Mouse (Mus musculus): Measurements from ENCODE around the gene Ppm1e.
"Not testable (repeated sequence)": the region's sequence is repeated elsewhere in the genome, so short reads cannot be mapped to it uniquely, and the experiment has no call there.

Gene Ppm1e

DNA sequence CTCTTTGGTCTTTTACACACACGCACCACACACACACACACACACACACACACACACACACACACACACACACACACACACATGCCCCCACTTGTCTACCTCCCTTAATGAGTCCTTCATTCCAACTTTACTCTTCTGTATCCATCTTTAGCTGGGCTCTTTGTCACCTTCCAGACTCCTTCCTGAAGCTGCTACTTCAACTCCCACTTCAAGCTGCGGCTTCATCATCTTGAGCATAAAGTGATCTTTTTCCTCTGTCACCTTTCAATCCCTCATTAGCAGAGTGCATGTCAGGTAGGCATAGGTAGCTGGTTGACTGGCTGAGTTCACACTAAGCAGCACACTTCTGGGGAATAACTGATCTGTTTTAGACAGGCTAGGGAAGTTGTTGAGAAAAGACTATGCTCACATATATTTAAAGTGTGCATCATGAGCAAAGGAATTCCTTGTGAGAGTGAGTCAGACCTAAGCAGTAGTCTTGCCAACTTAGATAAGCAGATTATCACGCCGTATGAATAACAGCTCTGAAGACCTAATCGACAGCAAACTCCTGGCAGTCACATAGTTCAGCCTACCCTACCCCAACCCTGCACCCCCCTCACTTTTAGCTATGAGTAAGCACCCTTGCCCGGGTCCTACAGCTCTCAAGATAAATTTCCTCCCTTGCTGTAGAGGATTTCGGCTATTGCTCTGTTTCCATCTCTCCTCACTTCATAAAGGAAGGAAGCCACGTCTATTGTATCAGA is 49.3 kb downstream of the Ppm1e start:
- DNase-seq (ENCODE audit: low spot score): no peak

DNA sequence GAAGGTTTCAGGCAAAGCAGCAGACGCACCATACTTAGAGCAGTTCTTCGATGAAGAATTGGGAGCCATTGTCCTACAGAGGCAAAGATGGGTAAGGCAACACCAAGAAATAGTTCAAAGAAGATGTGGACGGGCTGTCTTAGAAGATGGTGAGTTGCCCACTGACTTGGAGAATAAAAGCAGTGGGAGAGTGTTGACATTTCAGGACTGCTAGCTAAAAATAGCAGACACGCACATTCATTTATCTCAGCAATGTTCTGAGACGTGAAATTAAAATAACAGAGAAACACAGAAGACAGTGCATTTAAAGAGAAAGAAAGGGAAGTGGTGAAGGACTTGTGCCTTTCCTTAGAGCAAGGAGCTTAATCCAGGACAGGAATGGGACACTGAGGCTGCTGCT is 59.8 kb downstream of the Ppm1e start:
- DNase-seq (ENCODE audit: low spot score): no peak

DNA sequence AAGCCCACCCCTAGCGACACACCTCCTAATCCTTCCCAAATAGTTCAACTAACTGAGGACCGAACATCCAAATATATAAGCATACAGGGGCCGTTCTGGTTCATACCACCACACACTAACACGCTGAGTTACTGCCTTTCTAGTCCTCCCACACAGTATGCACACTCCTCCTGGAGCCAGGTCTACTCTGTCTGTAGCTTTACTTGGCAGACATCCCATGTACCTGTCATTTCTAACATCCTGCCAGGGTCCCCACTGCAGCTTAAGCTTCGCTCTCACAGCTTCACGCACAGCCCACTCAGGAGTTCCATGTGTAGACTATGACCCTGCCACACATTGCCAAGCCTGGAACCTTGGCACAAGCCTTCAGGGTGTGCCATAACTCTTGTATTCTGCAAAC is 62.4 kb downstream of the Ppm1e start:
- no peak for DNase-seq (ENCODE audit: low spot score)

DNA sequence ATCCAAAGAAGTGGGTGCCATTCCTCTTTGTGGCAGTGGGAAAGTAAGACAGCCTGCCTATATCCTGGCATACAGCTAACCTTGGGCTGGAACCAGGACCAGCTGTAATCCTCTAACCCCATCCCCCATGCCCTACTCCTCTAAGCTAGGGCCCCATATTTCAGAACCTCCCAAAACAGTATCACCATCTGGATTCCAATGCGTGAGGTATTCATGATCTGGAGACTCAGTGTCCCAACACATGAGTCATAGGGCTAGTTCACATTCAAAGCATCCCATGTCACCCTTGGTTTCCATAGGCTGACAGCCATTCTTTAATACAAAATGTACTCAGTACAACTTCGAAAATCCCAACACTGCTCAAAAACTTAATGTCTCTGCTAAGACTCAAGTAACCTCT is 63.2 kb downstream of the Ppm1e start:
- DNase-seq (ENCODE audit: low spot score): no peak

DNA sequence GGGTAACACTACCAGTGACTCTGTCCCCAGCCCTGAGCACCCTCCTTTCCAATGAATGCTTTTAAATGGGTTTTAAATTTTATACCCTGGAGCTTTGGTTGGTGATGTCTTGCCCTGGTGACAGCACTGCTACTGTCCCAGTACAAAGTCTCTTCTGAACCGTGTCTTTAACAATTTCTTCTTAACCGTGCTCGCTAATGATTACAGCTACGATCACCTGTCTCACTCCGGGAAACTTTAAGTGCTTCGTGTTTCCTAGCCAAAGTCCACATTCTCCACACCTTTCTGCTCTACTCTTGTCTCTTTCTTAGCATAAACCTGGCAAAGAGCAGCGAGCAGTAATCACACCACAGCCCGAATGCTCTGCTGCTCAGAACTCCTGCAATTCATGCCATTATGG is 69.5 kb downstream of the Ppm1e start:
- DNase-seq (ENCODE audit: low spot score): no peak

DNA sequence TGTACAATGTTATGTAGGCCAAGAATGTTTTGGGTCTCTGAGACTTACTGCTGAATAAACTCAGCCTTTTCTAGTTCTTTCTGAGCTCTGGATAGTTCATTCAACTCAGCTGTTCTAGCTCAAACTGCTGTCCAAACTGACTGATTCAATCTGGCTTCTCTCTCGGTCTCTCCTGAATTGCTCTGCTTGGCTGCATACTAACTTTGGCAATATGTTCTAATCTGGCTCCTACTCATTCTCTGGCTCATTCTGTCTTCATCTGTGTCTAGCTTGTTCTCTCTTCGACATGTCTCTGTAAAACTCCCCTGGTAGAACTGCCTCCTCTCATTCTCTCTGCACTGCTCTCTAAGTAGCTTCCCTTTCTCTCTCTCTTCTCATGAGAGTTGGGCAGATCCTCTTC is 72.6 kb downstream of the Ppm1e start:
- DNase-seq (ENCODE audit: low spot score): no peak

DNA sequence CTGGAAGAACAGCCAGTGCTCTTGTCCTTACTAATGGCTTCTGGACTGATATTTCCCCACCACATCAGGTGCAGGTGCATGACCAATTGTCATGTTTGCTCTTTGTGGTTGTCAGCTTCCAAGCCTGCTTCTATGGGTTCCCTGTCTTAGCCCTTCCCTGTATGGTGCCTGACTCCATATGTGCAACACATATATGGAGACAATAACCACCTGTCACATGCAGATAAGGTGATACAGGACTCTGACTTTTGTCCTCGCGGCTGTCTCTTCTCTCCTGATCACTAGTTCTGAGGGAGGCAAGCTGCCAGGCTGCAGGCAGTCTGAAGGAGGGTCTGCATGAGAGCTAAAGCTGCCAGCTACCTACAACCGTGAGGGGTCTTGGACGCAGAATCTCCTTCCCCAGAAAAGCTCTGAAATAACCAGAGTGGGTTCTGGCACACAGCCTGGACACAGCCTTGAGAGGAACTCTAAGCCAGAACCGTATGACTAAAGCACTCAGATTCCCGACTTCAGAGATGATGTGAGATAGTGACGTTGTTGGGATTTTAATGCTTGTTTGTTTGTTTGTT is 76.8 kb downstream of the Ppm1e start:
- DNase-seq (ENCODE audit: low spot score): no peak

DNA sequence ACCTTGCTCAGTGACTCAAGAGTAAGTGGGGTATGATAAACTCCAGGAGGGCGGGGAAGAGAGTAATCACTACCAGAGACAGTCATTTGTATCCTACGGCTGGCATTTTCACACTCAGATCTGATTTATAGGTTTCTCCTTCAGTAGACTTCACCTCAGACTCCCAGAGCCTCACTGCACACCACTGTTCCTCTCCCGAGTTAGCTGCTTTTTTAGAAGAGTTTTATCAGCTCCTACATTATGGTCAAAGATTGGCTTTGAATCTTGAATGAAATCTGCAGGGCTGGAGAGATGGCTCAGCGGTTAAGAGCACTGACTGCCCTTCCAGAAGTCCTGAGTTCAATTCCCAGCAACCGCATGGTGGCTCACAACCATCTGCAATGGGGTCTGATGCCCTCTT is 79.4 kb downstream of the Ppm1e start:
- DNase-seq (ENCODE audit: low spot score): no peak

DNA sequence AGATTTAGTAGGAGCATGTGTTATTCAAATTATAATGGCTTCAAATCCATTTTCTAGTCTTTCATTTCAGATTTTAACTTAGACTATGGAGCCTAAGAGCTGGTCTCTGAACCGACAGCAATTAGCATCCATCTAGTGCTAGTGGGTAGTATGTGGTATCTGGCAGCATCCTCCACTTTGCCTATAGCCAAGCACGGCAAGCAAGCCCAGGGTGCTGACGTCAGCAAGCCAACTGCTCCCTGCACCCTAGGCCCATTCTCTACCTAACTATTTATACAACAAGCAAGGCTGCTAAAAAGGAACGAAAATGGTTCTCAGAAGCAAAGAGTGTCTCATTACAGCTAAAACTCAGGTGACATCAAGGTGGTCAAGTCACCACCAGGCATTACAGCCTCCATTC is 80.0 kb downstream of the Ppm1e start:
- DNase-seq (ENCODE audit: low spot score): no peak

DNA sequence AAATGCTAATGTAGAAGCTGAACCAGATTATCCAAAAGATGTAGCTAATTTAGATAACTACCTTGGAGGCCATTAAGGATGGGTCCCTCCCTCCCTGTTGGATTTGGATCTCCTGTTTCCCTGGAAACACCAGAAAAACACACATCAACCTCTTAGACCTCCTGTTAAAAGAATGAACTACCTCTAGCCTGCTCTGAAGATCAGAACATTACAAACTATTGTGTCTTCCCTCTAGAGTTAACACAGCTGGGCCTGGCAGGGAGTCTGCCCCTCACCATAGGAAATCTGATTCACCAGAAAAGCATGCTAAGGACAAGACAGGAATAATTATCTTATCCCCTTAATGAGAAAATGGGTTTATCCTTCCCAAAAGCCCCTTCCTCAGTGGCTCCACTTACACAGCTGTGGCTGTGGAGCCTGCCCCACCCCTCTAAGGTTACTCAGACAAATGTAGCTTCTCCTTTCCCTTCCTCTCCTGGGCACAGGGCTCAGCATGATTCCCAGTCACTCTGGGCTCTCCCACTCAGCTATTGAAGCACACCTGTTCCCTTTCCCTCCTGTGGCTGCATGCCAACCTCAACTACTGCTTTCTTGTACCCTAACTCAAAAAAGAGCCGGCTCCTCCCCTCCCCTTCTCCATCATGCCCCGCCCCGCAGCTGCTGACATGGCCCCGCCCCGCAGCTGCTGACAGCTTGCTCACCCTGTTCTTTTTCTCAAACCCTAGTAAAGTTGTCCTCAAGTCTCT is 82.4 kb downstream of the Ppm1e start:
- DNase-seq (ENCODE audit: low spot score): no peak

DNA sequence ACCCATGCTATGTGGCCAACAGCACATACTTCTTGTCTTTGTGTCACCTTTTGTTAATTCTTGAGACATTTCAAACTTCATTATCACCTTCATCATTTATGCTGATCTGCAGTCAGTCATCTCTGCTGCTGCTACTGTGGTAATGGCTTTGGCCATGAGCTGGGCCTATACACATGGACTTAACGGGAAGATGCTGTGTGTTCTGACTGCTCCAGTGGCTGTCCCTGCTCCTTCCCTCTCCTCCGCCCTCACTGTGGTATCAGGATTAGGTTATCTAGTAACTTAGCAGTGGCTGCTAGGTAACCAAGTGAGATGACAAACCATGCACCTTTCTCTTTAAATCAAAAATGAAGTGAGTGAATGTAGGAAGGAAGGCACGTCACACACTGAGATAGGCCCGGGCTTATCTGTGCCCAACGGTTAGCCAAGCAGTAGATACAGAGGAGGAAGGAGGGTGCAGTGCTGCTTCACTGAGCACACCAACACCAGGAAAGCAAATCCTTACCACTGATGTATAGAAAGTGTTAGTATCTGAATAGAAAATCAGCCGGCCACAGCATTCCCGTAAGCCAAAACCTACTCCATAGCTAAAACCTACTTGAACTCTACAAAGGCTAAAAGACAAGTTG is 83.3 kb downstream of the Ppm1e start:
- DNase-seq (ENCODE audit: low spot score): no peak

DNA sequence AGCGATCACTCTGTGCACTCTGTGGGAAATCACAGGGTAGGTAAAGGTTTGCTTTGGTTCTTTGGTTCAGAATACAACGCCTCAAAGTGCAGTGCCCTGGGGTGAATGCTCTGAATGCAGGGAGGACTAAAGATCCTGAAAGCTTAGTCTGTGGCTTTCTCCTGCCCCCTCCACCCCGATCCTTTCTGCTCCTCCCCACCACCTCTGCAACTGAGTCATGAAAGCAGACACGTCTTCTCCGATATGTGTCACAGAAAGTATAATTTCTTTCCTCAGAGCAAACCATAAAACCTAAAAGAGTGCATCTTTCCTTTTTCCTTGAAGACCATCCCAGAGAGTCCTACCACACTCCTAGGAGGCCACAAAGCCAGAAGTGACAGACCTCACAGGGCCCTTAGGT is 86.1 kb downstream of the Ppm1e start:
- no peak for DNase-seq (ENCODE audit: low spot score)

DNA sequence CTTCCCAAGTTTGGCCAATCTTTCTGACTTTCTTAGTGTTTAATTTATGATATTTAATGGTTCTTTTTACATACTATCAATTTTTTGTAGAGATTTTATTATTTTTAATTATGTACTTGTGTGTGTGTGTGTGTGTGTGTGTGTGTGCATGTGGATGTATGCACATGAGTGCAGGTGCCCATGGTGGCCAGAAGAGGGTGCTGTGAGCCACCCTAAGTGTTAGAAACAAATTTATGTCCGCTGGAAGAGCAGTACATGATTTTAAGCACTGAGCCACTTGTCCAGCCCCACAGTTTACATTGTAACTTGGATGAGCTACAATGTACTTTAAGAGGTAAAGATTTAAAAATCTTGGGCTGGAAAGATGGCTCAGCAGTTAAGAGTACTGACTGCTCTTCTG is 87.3 kb downstream of the Ppm1e start:
- DNase-seq (ENCODE audit: low spot score): no peak

DNA sequence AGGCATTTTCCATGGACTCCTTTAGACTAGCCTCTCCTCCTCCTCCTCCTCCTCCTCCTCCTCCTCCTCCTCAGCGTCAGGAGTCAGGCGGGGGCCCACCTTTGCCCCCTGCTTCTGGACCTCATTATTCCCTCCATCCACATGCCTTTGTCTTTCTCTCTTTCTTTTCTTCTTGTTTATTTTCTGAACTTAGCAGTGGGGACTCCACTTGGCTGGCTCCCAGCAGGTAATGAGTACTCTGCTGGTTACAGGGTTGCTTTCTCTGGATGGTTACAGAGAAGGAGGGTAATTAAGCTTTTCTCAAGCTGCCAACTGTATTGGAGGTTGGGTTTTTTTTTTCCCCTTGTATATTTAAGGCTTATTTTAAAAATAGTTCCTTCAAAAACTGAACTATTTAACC is 87.9 kb downstream of the Ppm1e start:
- DNase-seq (ENCODE audit: low spot score): no peak

DNA sequence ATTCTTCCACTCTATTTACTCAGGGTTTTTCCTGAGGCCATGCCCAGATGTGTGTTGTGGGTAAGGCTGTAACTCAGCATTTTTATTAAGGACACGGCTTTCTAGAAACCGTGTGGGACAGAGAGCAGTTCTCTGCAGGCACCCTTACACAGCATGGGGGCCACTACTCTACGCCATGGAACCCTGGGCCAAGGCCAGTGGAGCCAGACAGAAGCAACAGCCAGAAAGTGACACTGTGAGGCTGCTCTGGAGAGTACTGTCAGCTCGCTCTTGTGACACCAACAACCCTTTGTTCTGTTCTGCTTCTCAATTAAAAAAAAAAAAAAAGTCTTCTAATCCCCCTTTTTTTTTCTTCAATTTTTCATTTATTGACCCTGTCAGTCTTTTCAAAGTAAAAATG is 88.4 kb downstream of the Ppm1e start:
- no peak for DNase-seq (ENCODE audit: low spot score)

DNA sequence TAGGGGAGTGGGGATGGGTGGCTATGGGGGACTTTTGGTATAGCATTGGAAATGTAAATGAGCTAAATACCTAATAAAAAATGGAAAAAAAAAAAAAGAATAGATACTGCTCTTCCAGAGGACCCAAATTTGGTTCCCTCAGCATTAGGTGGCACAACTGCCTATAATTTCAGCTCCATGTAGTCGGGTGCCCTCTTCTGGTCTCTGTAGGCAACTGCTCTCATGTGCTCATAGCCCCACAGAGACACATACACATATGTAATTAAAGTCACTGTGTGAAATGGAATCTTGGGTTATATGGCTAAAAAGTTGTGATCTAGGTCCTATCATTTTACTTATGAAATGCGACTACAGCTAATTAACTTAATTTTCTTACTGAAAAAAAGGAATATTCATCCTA is 90.0 kb downstream of the Ppm1e start:
- no peak for DNase-seq (ENCODE audit: low spot score)

DNA sequence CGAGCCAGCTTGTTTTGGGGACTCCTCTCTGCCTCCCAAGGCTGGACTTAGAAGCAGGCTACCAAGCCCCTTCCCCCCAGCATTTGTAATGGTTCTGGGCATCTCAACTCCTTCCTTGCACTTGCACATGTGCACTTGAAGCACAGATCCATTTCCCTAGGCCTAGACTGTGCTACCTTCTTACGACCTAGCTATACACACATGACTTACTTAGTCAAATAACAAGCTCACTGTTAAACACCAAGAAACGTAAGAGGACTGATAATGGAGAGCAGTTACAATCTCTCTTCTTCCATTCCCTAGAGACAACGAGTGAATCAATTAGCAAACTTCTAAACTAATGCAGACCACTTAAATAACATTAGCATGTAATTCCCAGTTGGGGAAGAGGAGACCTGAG is 92.6 kb downstream of the Ppm1e start:
- no peak for DNase-seq (ENCODE audit: low spot score)

DNA sequence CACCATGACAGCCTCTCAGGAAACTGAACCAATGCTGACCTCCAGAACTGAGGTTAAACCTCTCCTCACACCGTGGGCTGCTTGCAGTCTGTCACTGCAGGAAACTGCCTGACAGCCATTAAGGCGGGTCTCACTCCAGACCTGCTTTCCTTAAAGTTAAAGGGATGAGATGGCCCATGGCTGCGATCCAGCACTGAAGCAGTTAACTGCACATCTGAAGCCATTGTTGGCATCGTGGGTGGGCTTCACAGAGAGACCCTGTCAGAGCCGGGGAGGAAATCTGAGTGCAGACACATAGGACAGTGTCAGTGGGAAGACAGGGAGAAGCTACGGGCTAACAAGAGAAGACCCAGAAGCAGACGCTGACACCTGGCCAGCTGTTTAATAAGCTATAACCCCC is 94.9 kb downstream of the Ppm1e start:
- DNase-seq (ENCODE audit: low spot score): no peak

DNA sequence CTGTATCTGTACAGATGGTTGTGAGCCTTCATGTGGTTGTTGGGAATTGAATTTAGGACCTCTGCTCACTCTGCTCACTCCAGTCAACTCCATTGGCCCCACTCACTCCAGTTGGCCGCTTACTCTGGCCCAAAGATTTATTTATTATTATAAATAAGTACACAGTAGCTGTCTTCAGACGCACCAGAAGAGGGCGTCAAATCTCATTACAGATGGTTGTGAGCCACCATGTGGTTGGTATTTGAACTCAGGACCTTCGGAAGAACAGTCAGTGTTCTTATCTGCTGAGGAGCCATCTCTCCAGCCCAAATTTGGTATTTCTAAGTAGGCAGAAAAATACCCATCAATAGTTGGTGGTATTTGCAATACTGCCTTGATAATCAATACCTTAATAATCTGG is 97.1 kb downstream of the Ppm1e start:
- not testable (repeated sequence) for DNase-seq (ENCODE audit: low spot score)

DNA sequence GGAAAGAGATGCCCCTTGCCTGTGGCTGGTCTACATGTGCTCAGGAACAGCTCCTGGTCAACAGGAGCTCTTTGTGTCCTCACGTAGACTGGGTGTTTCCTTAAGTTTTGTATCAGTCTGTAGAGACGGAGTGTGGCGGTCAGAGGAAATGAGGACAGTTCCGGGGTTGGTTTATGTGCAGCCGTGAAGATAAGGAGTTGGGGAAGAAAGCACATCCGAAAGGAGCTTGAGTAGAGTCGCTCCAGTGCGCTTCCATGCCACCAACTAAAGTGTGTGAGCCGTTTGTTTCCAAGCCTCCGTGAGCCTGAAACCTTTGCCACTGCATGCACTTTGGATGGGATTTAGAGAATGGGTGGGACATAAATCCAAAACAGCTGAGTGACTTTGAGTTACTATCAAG is 99.0 kb downstream of the Ppm1e start:
- no peak for DNase-seq (ENCODE audit: low spot score)

DNA sequence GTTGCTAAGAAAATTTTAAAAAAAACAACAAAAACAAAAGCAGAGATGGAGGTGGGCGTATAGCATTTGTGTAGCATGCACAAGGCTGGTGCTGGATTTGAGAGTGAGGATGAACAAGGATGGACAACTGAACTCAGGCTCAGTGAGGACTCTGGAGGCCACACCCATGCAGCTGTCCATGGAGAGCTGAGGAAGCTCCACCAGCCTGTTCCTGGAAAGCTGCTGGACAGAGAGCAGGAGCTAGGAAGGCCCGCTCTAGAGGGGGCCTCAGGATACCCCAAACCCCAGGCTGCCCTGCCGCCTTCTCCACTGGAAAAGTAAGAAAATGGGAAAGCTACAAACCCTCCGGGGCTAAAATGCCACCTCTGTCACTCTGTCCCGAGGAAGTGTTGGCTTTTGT is 101.5 kb downstream of the Ppm1e start:
- DNase-seq (ENCODE audit: low spot score): no peak

DNA sequence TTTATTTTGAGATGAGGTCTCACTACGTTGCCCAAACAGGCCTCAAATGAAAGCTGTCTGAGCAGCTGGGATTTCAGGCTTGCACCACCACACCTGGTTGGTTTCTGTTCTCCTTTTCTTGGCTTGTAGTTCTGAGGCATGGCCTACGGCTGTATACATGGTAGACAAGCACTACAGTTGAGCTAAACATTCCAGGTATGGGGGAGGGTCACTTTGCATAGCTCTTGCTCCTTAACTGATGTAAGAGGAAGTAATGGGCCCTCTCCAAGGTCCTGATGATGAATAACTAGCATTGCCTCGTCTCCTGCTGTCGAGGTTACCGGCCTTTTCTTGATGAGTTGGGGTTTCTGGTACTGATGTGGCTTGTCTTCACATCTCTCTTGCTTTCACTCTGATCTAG is 104.7 kb downstream of the Ppm1e start:
- DNase-seq (ENCODE audit: low spot score): no peak

DNA sequence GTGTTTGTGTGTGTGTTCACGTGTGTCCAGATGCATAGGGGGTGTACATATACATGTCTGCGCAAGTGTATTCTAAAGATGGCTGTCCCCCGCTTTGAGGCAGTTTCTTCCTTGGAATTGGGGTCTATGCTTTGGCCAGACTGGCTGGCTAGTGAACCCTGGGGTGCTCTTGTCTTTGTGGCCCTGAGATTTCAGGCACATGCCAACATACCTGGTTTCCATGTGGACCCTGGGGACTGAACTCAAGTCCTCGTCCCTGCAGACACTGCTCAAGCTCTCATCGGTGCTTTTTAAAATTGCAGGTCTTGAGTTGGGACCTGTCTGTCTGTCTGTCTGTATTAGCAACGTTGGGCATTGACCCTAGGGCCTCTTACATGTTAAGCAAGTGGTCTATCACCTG is 105.5 kb downstream of the Ppm1e start:
- no peak for DNase-seq (ENCODE audit: low spot score)
